Mouse (Mus musculus) CH12.LX (cell line): Measurements from ENCODE around the gene Krtcap3. TPM values are rescaled to one million over a fixed set of nuclear protein-coding genes. Genes with fewer than 3 reads are reported as not detected.

Source experiments
- DNase-seq: peaks from one replicate; pipeline ENCODE4 v3.0.0-alpha.2; 2013; ENCODE audit errors: extremely low read depth
- H3K27ac ChIP-seq: 2 replicates; pipeline ENCODE4 v1.5.1; 2012; ENCODE audit warnings: low read depth, mild to moderate bottlenecking, control low read depth, moderate library complexity; ENCODE audit not compliant: insufficient read depth
- H3K27me3 ChIP-seq: replicated peaks from 2 replicates; pipeline ENCODE3; 2012; ENCODE audit warnings: inconsistent platforms
- H3K36me3 ChIP-seq, 2 experiments: replicated peaks in 1 of 2; 2 replicates each; pipeline versions ENCODE3 to v1.6.1; 2012; ENCODE audit warnings: inconsistent platforms in 1 of 2, low read length in 1 of 2, mild to moderate bottlenecking in 1 of 2, mixed read lengths in 1 of 2, moderate library complexity in 1 of 2; ENCODE audit not compliant: control insufficient read depth in 1 of 2, insufficient read depth in 1 of 2
- H3K4me1 ChIP-seq, 2 experiments: 2 replicates each; pipeline ENCODE4 v1.6.1; 2012; ENCODE audit warnings: inconsistent platforms in 1 of 2, moderate library complexity in 1 of 2; ENCODE audit not compliant: insufficient read depth in 2 of 2, control insufficient read depth in 1 of 2
- H3K4me2 ChIP-seq: 2 replicates; pipeline ENCODE4 v1.6.1; 2012; ENCODE audit warnings: low read depth, mild to moderate bottlenecking, control low read depth; ENCODE audit not compliant: poor library complexity, insufficient read depth, severe bottlenecking
- H3K4me3 ChIP-seq, 3 experiments: fragments of 150-350 bp in 1 of 3; sonication (generic) in 1 of 3; replicated peaks in 1 of 3; 2 replicates each; pipeline versions ENCODE3 to v1.5.1; 2011 to 2012; ENCODE audit warnings: low read depth in 2 of 3, low read length in 2 of 3, mild to moderate bottlenecking in 2 of 3, moderate library complexity in 2 of 3, control low read depth in 1 of 3, improper control_type of control experiment in 1 of 3, inconsistent platforms in 1 of 3, mixed read lengths in 1 of 3; ENCODE audit not compliant: poor library complexity in 1 of 3
- H3K79me2 ChIP-seq: replicated peaks from 2 replicates; pipeline ENCODE4 v1.6.1; 2012; ENCODE audit warnings: mild to moderate bottlenecking, moderate library complexity; ENCODE audit not compliant: control insufficient read depth, poor library complexity, insufficient read depth, severe bottlenecking; ENCODE audit errors: extremely low read depth
- H3K9ac ChIP-seq: 2 replicates; pipeline ENCODE4 v1.6.1; 2012; ENCODE audit warnings: low read depth, mild to moderate bottlenecking, control low read depth, moderate library complexity; ENCODE audit not compliant: insufficient read depth
- H3K9me3 ChIP-seq: replicated peaks from 2 replicates; pipeline ENCODE3; 2012; ENCODE audit warnings: low read length, inconsistent platforms, mixed read lengths
- BHLHE40 ChIP-seq: IDR thresholded peaks from 2 replicates; pipeline ENCODE4 v1.6.1; 2011; ENCODE audit warnings: mild to moderate bottlenecking, low read depth, low read length, improper control_type of control experiment
- CHD1 ChIP-seq: IDR thresholded peaks from 2 replicates; pipeline ENCODE4 v1.6.1; 2012; ENCODE audit warnings: low read depth, low read length, improper control_type of control experiment, inconsistent platforms
- CHD2 ChIP-seq: IDR thresholded peaks from 2 replicates; pipeline ENCODE4 v1.6.1; 2011; ENCODE audit warnings: low read length, improper control_type of control experiment
- CTCF ChIP-seq, 2 experiments: IDR thresholded peaks in 1 of 2; conservative IDR thresholded peaks in 1 of 2; 2 replicates each; pipeline ENCODE4 v1.5.1; 2011 to 2012; ENCODE audit warnings: low read depth in 2 of 2, low read length in 2 of 2, improper control_type of control experiment in 1 of 2, inconsistent platforms in 1 of 2, mild to moderate bottlenecking in 1 of 2, moderate library complexity in 1 of 2
- ELF1 ChIP-seq: IDR thresholded peaks from 2 replicates; pipeline ENCODE4 v1.6.1; 2014; ENCODE audit warnings: low read depth, mild to moderate bottlenecking, inconsistent platforms, low read length, improper control_type of control experiment
- ETS1 ChIP-seq: conservative IDR thresholded peaks from 2 replicates; pipeline ENCODE4 v1.6.1; 2012; ENCODE audit warnings: low read depth, mild to moderate bottlenecking, inconsistent platforms, low read length, improper control_type of control experiment, moderate library complexity
- GABPA ChIP-seq: IDR thresholded peaks from 2 replicates; pipeline ENCODE4 v1.6.1; 2012; ENCODE audit warnings: low read depth, low read length, improper control_type of control experiment, inconsistent platforms; ENCODE audit not compliant: insufficient replicate concordance
- HCFC1 ChIP-seq: IDR thresholded peaks from 2 replicates; pipeline ENCODE4 v1.6.1; 2012; ENCODE audit warnings: low read depth, mild to moderate bottlenecking, inconsistent platforms, low read length, improper control_type of control experiment
- IRF4 ChIP-seq: IDR thresholded peaks from 2 replicates; pipeline ENCODE4 v1.6.1; 2014; ENCODE audit warnings: low read depth, mild to moderate bottlenecking, inconsistent platforms, low read length, improper control_type of control experiment
- JUND ChIP-seq: conservative IDR thresholded peaks from 2 replicates; pipeline ENCODE4 v1.6.1; 2011; ENCODE audit warnings: low read depth, low read length, improper control_type of control experiment
- KAT2A ChIP-seq: IDR thresholded peaks from 2 replicates; pipeline ENCODE4 v1.6.1; 2012; ENCODE audit warnings: low read length, improper control_type of control experiment, inconsistent platforms; ENCODE audit not compliant: insufficient replicate concordance
- MAFK ChIP-seq: IDR thresholded peaks from 2 replicates; pipeline ENCODE4 v1.6.1; 2011; ENCODE audit warnings: low read length, improper control_type of control experiment; ENCODE audit not compliant: insufficient replicate concordance
- MAX ChIP-seq: IDR thresholded peaks from 2 replicates; pipeline ENCODE4 v1.6.1; 2011; ENCODE audit warnings: low read length, improper control_type of control experiment
- NELFE ChIP-seq: IDR thresholded peaks from 2 replicates; pipeline ENCODE4 v1.6.1; 2011; ENCODE audit warnings: low read depth, low read length, improper control_type of control experiment
- PAX5 ChIP-seq: IDR thresholded peaks from 2 replicates; pipeline ENCODE4 v1.6.1; 2012; ENCODE audit warnings: low read length, inconsistent platforms, mixed read lengths
- POLR2A ChIP-seq: IDR thresholded peaks from 2 replicates; pipeline ENCODE4 v1.6.1; 2011; ENCODE audit warnings: low read depth, mild to moderate bottlenecking, improper control_type of control experiment, low read length
- POLR2AphosphoS2 ChIP-seq: IDR thresholded peaks from 2 replicates; pipeline ENCODE4 v1.6.1; 2011; ENCODE audit warnings: low read depth, low read length, improper control_type of control experiment
- RAD21 ChIP-seq: IDR thresholded peaks from 2 replicates; pipeline ENCODE4 v1.6.1; 2011; ENCODE audit warnings: low read depth, mild to moderate bottlenecking, low read length, improper control_type of control experiment, moderate library complexity
- SIN3A ChIP-seq: IDR thresholded peaks from 2 replicates; pipeline ENCODE4 v1.6.1; 2012; ENCODE audit warnings: low read length, improper control_type of control experiment, inconsistent platforms
- SMC3 ChIP-seq: IDR thresholded peaks from 2 replicates; pipeline ENCODE4 v1.6.1; 2011; ENCODE audit warnings: low read depth, low read length, improper control_type of control experiment
- TCF12 ChIP-seq: IDR thresholded peaks from 2 replicates; pipeline ENCODE4 v1.6.1; 2014; ENCODE audit warnings: low read depth, mild to moderate bottlenecking, inconsistent platforms, low read length, improper control_type of control experiment
- UBTF ChIP-seq: IDR thresholded peaks from 2 replicates; pipeline ENCODE4 v1.6.1; 2012; ENCODE audit warnings: low read depth, mild to moderate bottlenecking, inconsistent platforms, low read length, improper control_type of control experiment, moderate library complexity
- USF1 ChIP-seq: IDR thresholded peaks from 2 replicates; pipeline ENCODE4 v1.6.1; 2014; ENCODE audit warnings: low read depth, mild to moderate bottlenecking, inconsistent platforms, low read length, improper control_type of control experiment
- USF2 ChIP-seq: conservative IDR thresholded peaks from 2 replicates; pipeline ENCODE4 v1.6.1; 2011; ENCODE audit warnings: low read depth, low read length, improper control_type of control experiment
- ZC3H11A ChIP-seq: IDR thresholded peaks from 2 replicates; pipeline ENCODE4 v1.6.1; 2012; ENCODE audit warnings: low read depth, mild to moderate bottlenecking, inconsistent platforms, low read length, improper control_type of control experiment
- ZMIZ1 ChIP-seq: IDR thresholded peaks from 2 replicates; pipeline ENCODE4 v1.6.1; 2012; ENCODE audit warnings: low read depth, mild to moderate bottlenecking, inconsistent platforms, low read length, improper control_type of control experiment
- ZNF384 ChIP-seq: IDR thresholded peaks from 2 replicates; pipeline ENCODE4 v1.6.1; 2012; ENCODE audit warnings: low read depth, low read length, improper control_type of control experiment, inconsistent platforms
- dilution Hi-C: fragments of 300-500 bp; cut with MboI; formaldehyde crosslinking; loops from 2 replicates; pipeline ENCODE4 v1.14.3; 2020; ENCODE audit warnings: low sequenced_read_pairs; ENCODE audit not compliant: extremely low pct_unique_long_range_greater_than_20kb, extremely low pct_ligation_motif_present
- in situ Hi-C: fragments of 300-500 bp; cut with MboI; formaldehyde crosslinking; loops from 3 replicates; pipeline ENCODE4 v1.14.3; 2019; ENCODE audit warnings: low sequenced_read_pairs, low pct_ligation_motif_present, low pct_unique_long_range_greater_than_20kb, mixed read lengths
- polyA plus RNA-seq: library from polyadenylated mRNA; unstranded; fragments of >175 nt; gene quantifications from 2 replicates; pipeline ENCODE4 v1.2.1, GENCODE M21; 2012; ENCODE audit warnings: low read depth; ENCODE audit not compliant: insufficient read length
- total RNA-seq, 2 experiments: library from RNA; depleted of rRNA; stranded (reverse); fragments of 300-350 nt in 1 of 2; fragments of >200 nt in 1 of 2; gene quantifications; 2 replicates each; pipeline ENCODE4 v1.2.3; 2012 to 2014

Krtcap3 gene
- total and polyA plus RNA-seq, 3 experiments: 8.6 to 14.1 (median 9.8) TPM

- TF ChIP-seq RAD21: no peak; the same call in none of the 2 replicates
- TF ChIP-seq ZC3H11A: no peak
These were observed 33.2 kb upstream of the Krtcap3 start (continued) for GRCm38 (mm10) chr5:31218294-31218693.

GRCm38 (mm10) chr5:31219070-31219469 is 32.4 kb upstream of the Krtcap3 start:
- Histone ChIP-seq H3K4me3 (peak overlapping the region; percentile 42 to 93 (median 57)), H3K9me3 (no peaks in the 10 kb centered on the region), H3K79me2 (peaks cover 58% of the 10 kb centered on the region)
- no peak for DNase-seq
- in situ Hi-C loops: no loop called here
- dilution Hi-C loops: no loop called here
- TF ChIP-seq ELF1: no peak
- peak in 1 of 2 experiments; percentile 24; a peak in 2 of 4 replicates for TF ChIP-seq CTCF (conservative IDR thresholded peaks at IDR 0.05 in 1 of 2, IDR thresholded peaks at IDR 0.05 in 1 of 2; ENCODE audit: low read depth in 2 of 2, low read length in 2 of 2)
- no peak for TF ChIP-seq USF2
- TF ChIP-seq KAT2A: no peak
- TF ChIP-seq UBTF: 0 out of 2 replicates have a peak, but pooled peaks have one; percentile 22
- no peak for TF ChIP-seq JUND
- TF ChIP-seq PAX5: no peak
- peak; percentile 98 for TF ChIP-seq ZNF384
- TF ChIP-seq TCF12: no peak
- no peak for TF ChIP-seq IRF4
- 0 out of 2 replicates have a peak, but pooled peaks have one; percentile 4 for TF ChIP-seq HCFC1
- TF ChIP-seq, all 38 proteins: peak for 4
- peaks cover 0 to 30% of the 10 kb centered on the region in 2 experiments; a peak in 2 of 4 replicates for H3K4me1 ChIP-seq
- peak overlapping the region; percentile 86 for H3K4me2 ChIP-seq
- H3K27me3 ChIP-seq: no peaks in the 10 kb centered on the region
- no peak overlapping the region for H3K27ac ChIP-seq
- H3K9ac ChIP-seq: peak overlapping the region; percentile 75; the same call in 1 of the 2 replicates
- peaks cover 0 to 19% of the 10 kb centered on the region in 2 experiments for H3K36me3 ChIP-seq

- dilution Hi-C loops: no loop called here
- TF ChIP-seq PAX5 (no peak), BHLHE40 (no peak), ZMIZ1 (no peak), HCFC1 (no peak), ZC3H11A (no peak), ETS1 (no peak), MAFK (no peak), ELF1 (no peak), CHD2 (no peak), CHD1 (no peak), JUND (no peak), MAX (no peak), NELFE (no peak), USF1 (no peak), IRF4 (no peak), POLR2A (no peak), SMC3 (no peak), GABPA (no peak), SIN3A (no peak), POLR2AphosphoS2 (no peak)
- Histone ChIP-seq H3K4me2 (peak overlapping the region; percentile 86; the same call in 1 of the 2 replicates), H3K36me3 (peaks cover 0 to 15% of the 10 kb centered on the region in 2 experiments), H3K9me3 (no peaks in the 10 kb centered on the region), H3K4me3 (peak overlapping the region; percentile 57 to 93 (median 84)), H3K9ac (peak overlapping the region; percentile 75), H3K27me3 (no peaks in the 10 kb centered on the region), H3K4me1 (peaks cover 0 to 30% of the 10 kb centered on the region in 2 experiments; a peak in 2 of 4 replicates), H3K27ac (no peak overlapping the region), H3K79me2 (peaks cover 54% of the 10 kb centered on the region)
- DNase-seq: no peak
- in situ Hi-C loops: no loop called here
These were observed 32.0 kb upstream of the Krtcap3 start for GRCm38 (mm10) chr5:31219474-31219873.
